Mouse (Mus musculus) c-Kit-positive CD71-positive TER-119-positive erythroid progenitor cells, embryonic 14.5 days (primary cell): ENCODE data around the gene Tmem236.
"Not testable (repeated sequence)": the region's sequence is repeated elsewhere in the genome, so short reads cannot be mapped to it uniquely, and the experiment has no call there.

Experiments used
- DNase-seq: peaks from one replicate; pipeline ENCODE4 v3.0.0-alpha.2; 2013; ENCODE audit warnings: low spot score

Gene Tmem236

GRCm38 (mm10) chr2:14192046-14192445 lies 17.7 kb downstream of the Tmem236 start:
- no peak for DNase-seq

GRCm38 (mm10) chr2:14198325-14198903 lies 24.1 kb downstream of the Tmem236 start:
- not testable (repeated sequence) for DNase-seq

DNA sequence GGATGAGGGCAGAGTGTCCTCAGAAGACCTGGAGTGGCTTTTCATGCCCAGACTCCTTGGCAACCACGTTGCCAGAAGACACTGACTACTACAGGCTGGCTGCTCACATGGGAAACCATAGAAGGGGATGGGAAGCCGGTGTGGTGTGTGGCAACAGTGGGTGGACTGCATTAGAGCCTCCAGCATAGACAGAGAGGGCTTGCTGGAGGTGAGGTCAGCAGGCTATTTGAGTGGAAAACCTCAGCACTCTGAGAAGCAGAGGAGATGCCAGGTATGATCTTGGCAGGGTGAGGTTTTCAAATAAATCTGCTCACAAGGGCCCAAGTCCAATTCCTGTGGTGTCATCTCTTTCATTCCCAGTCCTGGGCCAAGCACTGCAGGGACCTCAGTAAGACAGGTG lies 25.3 kb downstream of the Tmem236 start:
- DNase-seq, result no peak

GRCm38 (mm10) chr2:14200879-14201445 lies 26.6 kb downstream of the Tmem236 start:
- not testable (repeated sequence) for DNase-seq

DNA sequence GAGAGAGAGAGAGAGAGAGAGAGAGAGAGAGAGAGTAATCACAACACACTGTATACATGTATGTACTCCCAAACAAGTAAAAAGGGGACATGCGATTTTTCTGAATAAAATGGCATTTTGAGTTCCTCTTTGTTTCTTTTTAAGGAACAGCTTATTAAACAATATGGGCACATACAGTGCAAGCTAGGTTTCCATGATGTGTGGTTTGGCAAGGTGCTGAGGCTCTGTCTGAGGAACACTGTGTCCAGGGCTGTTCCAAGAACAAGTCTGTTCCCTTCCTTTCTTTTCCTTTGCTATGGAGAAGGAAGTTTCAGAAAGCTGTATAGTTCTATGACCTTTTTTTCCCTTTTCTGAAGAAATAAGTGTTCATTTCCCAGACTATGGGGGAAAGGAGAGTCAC lies 30.0 kb downstream of the Tmem236 start:
- no peak for DNase-seq

- DNase-seq, result no peak
Observed at GRCm38 (mm10) chr2:14206798-14207197, 32.5 kb downstream of the Tmem236 start.

- no peak for DNase-seq
Observed at GRCm38 (mm10) chr2:14210731-14211130, 36.4 kb downstream of the Tmem236 start.

- no peak for DNase-seq
Observed at GRCm38 (mm10) chr2:14211606-14212005, 37.3 kb downstream of the Tmem236 start.

- DNase-seq, result no peak
Observed at GRCm38 (mm10) chr2:14214764-14215163, 40.4 kb downstream of the Tmem236 start.

GRCm38 (mm10) chr2:14216653-14217052 lies 42.3 kb downstream of the Tmem236 start:
- DNase-seq, result no peak

GRCm38 (mm10) chr2:14218126-14218525 lies 43.8 kb downstream of the Tmem236 start:
- DNase-seq, result no peak

- DNase-seq, result no peak
Observed at GRCm38 (mm10) chr2:14224387-14224786, 50.1 kb downstream of the Tmem236 start.

- no peak for DNase-seq
Observed at GRCm38 (mm10) chr2:14228495-14228894, 54.2 kb downstream of the Tmem236 start.

- no peak for DNase-seq
Observed at GRCm38 (mm10) chr2:14229149-14229548, 54.8 kb downstream of the Tmem236 start, which contains the start of gene Mrc1. Mrc1 (plus strand) TSS chr2:14229392.

DNA sequence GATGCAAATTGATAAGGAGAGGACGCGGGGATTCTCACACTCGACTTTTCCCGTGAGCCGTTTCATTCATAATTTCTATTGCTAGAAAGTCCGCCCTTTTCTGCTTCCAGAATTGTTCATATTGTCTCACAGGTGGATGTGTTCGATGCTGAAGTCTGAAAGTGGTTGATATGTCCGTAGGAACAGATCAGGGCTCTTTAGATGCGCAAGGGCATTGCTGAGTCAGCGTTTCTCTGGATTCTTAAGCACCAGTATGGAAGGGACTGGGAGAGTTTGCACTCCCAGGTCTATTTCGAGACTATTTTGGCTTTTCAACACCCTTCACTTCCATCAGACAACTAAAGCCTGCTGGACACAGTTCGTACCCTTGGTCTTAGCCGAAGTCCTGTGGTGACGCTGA lies 55.7 kb downstream of the Tmem236 start:
- DNase-seq, result no peak

GRCm38 (mm10) chr2:14232897-14233296 lies 58.6 kb downstream of the Tmem236 start:
- DNase-seq, result no peak

DNA sequence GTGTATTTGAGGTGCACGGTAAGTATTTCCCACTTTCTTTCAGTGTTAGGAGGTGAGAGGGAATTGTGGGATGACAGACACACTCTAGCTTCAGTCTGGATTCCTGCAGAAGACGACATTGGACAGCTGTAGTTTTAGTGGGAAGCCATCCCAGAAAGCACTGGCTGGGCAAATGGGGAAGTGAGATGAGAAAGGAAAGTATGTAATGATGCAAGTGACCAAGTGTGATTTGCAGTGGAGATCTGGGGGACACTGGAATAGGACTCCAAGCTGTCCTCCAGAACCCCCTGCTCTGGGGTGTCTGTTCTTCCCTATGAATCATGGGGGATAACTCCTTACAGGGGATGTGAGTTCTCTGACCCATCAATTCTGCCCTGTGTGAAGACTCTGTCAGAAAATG lies 59.7 kb downstream of the Tmem236 start:
- DNase-seq, result no peak

DNA sequence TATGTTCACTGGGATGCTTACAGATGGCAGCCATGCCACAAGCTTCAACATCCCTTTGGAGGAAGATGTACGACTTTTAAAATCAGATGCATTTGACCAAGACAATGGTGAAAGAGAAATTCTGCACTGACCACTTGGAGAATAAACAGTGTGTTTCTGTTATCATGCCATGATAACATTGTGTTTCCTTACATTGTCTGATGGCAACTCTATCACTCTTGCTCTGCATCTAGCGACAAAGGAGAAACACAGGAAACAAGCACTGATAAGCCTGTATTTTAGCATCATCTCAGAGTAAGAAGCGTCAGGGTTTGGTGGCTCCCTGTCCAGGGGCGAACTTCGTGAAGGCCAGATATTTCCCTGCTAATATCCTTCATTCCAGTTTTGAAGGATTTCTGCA lies 61.0 kb downstream of the Tmem236 start:
- no peak for DNase-seq

GRCm38 (mm10) chr2:14236920-14237319 lies 62.6 kb downstream of the Tmem236 start:
- DNase-seq, result no peak

DNA sequence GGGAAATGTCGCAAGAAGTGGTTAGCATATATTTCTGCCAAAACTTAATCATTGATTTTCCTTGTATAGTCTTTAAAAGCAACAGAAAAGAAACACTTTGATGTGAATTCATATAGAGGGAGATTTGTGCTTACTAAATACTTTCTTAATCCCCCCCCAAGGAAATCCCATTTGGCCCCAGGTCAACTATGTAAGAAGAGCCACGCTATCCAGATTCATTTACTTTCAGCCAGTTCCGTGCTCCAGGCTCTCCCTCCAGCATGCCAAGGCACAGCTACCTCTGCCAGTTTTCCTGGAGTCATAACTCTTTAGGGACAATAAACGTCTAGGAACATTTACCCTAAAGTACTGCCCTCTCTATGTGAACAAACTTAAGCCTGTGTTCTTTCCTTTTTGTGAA lies 63.4 kb downstream of the Tmem236 start:
- DNase-seq, result no peak

- no peak for DNase-seq
Observed at GRCm38 (mm10) chr2:14239151-14239550, 64.8 kb downstream of the Tmem236 start.

DNA sequence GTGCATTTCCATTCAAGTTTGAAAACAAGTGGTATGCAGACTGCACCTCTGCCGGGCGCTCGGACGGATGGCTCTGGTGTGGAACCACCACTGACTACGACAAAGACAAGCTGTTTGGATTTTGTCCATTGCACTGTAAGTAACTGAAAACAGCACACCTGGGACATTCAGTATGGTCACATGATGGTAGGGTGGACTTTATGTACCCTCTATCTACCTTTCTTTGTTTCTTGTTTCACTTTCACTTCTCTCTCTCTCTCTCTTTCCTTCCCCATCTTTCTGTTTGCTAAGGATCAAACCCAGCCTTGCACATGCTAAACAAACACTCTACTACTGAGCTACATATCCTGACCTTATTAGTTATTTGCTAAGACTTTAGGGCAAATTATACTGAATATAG lies 69.8 kb downstream of the Tmem236 start:
- no peak for DNase-seq

GRCm38 (mm10) chr2:14244668-14245067 lies 70.3 kb downstream of the Tmem236 start:
- DNase-seq, result no peak
